Mouse (Mus musculus): Measurements from ENCODE around the gene Ddx27. TPM values are rescaled to one million over a fixed set of nuclear protein-coding genes. Genes with fewer than 3 reads are reported as not detected.
A peak's percentile ranks its signal among the peaks of the same experiment; 100 is the strongest.

Ddx27 gene
- polyA plus RNA-seq, 1 experiment, result 20.4 TPM

GRCm38 (mm10) chr2:167066528-167067516, 51.8 kb downstream of the Ddx27 start:
- no peak overlapping the region for H3K27ac ChIP-seq (ENCODE audit: insufficient read depth, low read depth, low read length)

GRCm38 (mm10) chr2:167067575-167067974, 52.6 kb downstream of the Ddx27 start:
- Histone ChIP-seq H3K27ac (ENCODE audit: insufficient read depth, low read depth, low read length) (no peak overlapping the region), H3K4me3 (ENCODE audit: insufficient read depth, low read length) (no peak overlapping the region)

More at GRCm38 (mm10) chr2:167066528-167067516, 51.8 kb downstream of the Ddx27 start:
- no peak for TF ChIP-seq POLR2A (IDR thresholded peaks at IDR 0.05; ENCODE audit: borderline replicate concordance, low read depth, low read length)
- no peak for TF ChIP-seq CTCF (IDR thresholded peaks at IDR 0.05; ENCODE audit: low read depth, low read length)
- peaks cover 15% of the 10 kb centered on the region for H3K4me1 ChIP-seq (ENCODE audit: control insufficient read depth, insufficient read depth, low read length)
- H3K4me3 ChIP-seq (ENCODE audit: insufficient read depth, low read length), result no peak overlapping the region

GRCm38 (mm10) chr2:167070341-167070740, 55.3 kb downstream of the Ddx27 start:
- Histone ChIP-seq H3K4me3 (ENCODE audit: insufficient read depth, low read length) (no peak overlapping the region), H3K27ac (ENCODE audit: insufficient read depth, low read depth, low read length) (no peak overlapping the region), H3K4me1 (ENCODE audit: control insufficient read depth, insufficient read depth, low read length) (peaks cover 9% of the 10 kb centered on the region; the same call in 1 of the 2 replicates)
- no peak for TF ChIP-seq POLR2A (IDR thresholded peaks at IDR 0.05; ENCODE audit: borderline replicate concordance, low read depth, low read length)
- no peak for TF ChIP-seq CTCF (IDR thresholded peaks at IDR 0.05; ENCODE audit: low read depth, low read length)

More at GRCm38 (mm10) chr2:167067575-167067974, 52.6 kb downstream of the Ddx27 start:
- H3K4me1 ChIP-seq (ENCODE audit: control insufficient read depth, insufficient read depth, low read length), result peaks cover 15% of the 10 kb centered on the region
- TF ChIP-seq POLR2A (IDR thresholded peaks at IDR 0.05; ENCODE audit: borderline replicate concordance, low read depth, low read length) (no peak), CTCF (IDR thresholded peaks at IDR 0.05; ENCODE audit: low read depth, low read length) (no peak; the same call in 1 of the 2 replicates)

GRCm38 (mm10) chr2:167071266-167071640, 56.3 kb downstream of the Ddx27 start:
- H3K4me1 ChIP-seq (ENCODE audit: control insufficient read depth, insufficient read depth, low read length), result peaks cover 4% of the 10 kb centered on the region; the same call in 1 of the 2 replicates
- TF ChIP-seq POLR2A (IDR thresholded peaks at IDR 0.05; ENCODE audit: borderline replicate concordance, low read depth, low read length) (no peak), CTCF (IDR thresholded peaks at IDR 0.05; ENCODE audit: low read depth, low read length) (no peak)
- H3K4me3 ChIP-seq (ENCODE audit: insufficient read depth, low read length), result peak overlapping the region; percentile 59
- no peak overlapping the region for H3K27ac ChIP-seq (ENCODE audit: insufficient read depth, low read depth, low read length)

- Histone ChIP-seq H3K4me1 (ENCODE audit: control insufficient read depth, insufficient read depth, low read length) (peaks cover 4% of the 10 kb centered on the region; the same call in 1 of the 2 replicates), H3K27ac (ENCODE audit: insufficient read depth, low read depth, low read length) (no peak overlapping the region), H3K4me3 (ENCODE audit: insufficient read depth, low read length) (peak overlapping the region; percentile 59)
- TF ChIP-seq CTCF (IDR thresholded peaks at IDR 0.05; ENCODE audit: low read depth, low read length) (peak; percentile 100), POLR2A (IDR thresholded peaks at IDR 0.05; ENCODE audit: borderline replicate concordance, low read depth, low read length) (no peak)
These were observed 56.9 kb downstream of the Ddx27 start for GRCm38 (mm10) chr2:167071641-167072601.

GRCm38 (mm10) chr2:167074587-167074986, 59.6 kb downstream of the Ddx27 start:
- no peak overlapping the region for H3K27ac ChIP-seq (ENCODE audit: insufficient read depth, low read depth, low read length)
- no peak for TF ChIP-seq POLR2A (IDR thresholded peaks at IDR 0.05; ENCODE audit: borderline replicate concordance, low read depth, low read length)
- TF ChIP-seq CTCF (IDR thresholded peaks at IDR 0.05; ENCODE audit: low read depth, low read length), result no peak
- H3K4me3 ChIP-seq (ENCODE audit: insufficient read depth, low read length), result no peak overlapping the region
- H3K4me1 ChIP-seq (ENCODE audit: control insufficient read depth, insufficient read depth, low read length), result peaks cover 13% of the 10 kb centered on the region

- Histone ChIP-seq H3K4me1 (ENCODE audit: control insufficient read depth, insufficient read depth, low read length) (peaks cover 13% of the 10 kb centered on the region), H3K4me3 (ENCODE audit: insufficient read depth, low read length) (no peak overlapping the region), H3K27ac (ENCODE audit: insufficient read depth, low read depth, low read length) (no peak overlapping the region)
- no peak for TF ChIP-seq POLR2A (IDR thresholded peaks at IDR 0.05; ENCODE audit: borderline replicate concordance, low read depth, low read length)
These were observed 61.4 kb downstream of the Ddx27 start for GRCm38 (mm10) chr2:167076352-167076751.

GRCm38 (mm10) chr2:167076759-167077158, 61.8 kb downstream of the Ddx27 start:
- TF ChIP-seq CTCF (IDR thresholded peaks at IDR 0.05; ENCODE audit: low read depth, low read length) (no peak), POLR2A (IDR thresholded peaks at IDR 0.05; ENCODE audit: borderline replicate concordance, low read depth, low read length) (no peak)
- peaks cover 13% of the 10 kb centered on the region for H3K4me1 ChIP-seq (ENCODE audit: control insufficient read depth, insufficient read depth, low read length)
- no peak overlapping the region for H3K27ac ChIP-seq (ENCODE audit: insufficient read depth, low read depth, low read length)
- no peak overlapping the region for H3K4me3 ChIP-seq (ENCODE audit: insufficient read depth, low read length)

GRCm38 (mm10) chr2:167077199-167077962, 62.4 kb downstream of the Ddx27 start:
- no peak overlapping the region for H3K27ac ChIP-seq (ENCODE audit: insufficient read depth, low read depth, low read length)
- no peak overlapping the region for H3K4me3 ChIP-seq (ENCODE audit: insufficient read depth, low read length)
- peaks cover 13% of the 10 kb centered on the region for H3K4me1 ChIP-seq (ENCODE audit: control insufficient read depth, insufficient read depth, low read length)
- TF ChIP-seq CTCF (IDR thresholded peaks at IDR 0.05; ENCODE audit: low read depth, low read length) (no peak), POLR2A (IDR thresholded peaks at IDR 0.05; ENCODE audit: borderline replicate concordance, low read depth, low read length) (no peak)

Data from bone marrow macrophage, adult 2 months (primary cell).